Mouse (Mus musculus) lung, adult 18-20 months (tissue): ENCODE measurements at regions not wholly inside any gene's neighbourhood (a gene's known extent, or its start where the extent isn't known, plus 50 kb on each side); places are given as distances from the start of the nearest gene placed in this dataset.
"Not testable (repeated sequence)": the region's sequence is repeated elsewhere in the genome, so short reads cannot be mapped to it uniquely, and the experiment has no call there.

Experiments used
- DNase-seq, 2 experiments: peaks; one replicate each; pipeline ENCODE4 v3.0.0; 2022; ENCODE audit warnings: mixed read lengths in 2 of 2

DNA sequence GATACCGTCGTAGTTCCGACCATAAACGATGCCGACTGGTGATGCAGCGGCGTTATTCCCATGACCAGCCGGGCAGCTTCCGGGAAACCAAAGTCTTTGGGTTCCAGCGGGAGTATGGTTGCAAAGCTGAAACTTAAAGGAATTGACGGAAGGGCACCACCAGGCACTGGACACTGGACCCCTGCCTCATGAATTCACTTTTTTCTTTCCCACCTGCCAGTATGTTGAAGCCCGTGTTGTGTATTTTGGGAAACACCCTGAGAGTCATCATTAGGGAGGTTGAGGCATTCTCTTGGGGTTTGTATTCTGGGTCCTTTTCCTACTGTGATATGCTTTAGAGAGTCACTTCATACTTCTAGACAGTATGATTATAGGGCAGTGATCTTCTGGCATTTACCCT, 197.9 kb downstream of the Samd9l start:
- not testable (repeated sequence) for DNase-seq

DNA sequence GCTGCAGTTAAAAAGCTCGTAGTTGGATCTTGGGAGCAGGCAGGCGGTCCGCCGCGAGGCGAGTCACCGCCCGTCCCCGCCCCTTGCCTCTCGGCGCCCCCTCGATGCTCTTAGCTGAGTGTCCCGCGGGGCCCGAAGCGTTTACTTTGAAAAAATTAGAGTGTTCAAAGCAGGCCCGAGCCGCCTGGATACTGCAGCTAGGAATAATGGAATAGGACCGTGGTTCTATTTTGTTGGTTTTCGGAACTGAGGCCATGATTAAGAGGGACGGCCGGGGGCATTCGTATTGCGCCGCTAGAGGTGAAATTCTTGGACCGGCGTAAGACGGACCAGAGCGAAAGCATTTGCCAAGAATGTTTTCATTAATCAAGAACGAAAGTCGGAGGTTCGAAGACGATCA, 198.3 kb downstream of the Samd9l start:
- peak in 1 of 2 experiments; percentile 17 for DNase-seq

DNA sequence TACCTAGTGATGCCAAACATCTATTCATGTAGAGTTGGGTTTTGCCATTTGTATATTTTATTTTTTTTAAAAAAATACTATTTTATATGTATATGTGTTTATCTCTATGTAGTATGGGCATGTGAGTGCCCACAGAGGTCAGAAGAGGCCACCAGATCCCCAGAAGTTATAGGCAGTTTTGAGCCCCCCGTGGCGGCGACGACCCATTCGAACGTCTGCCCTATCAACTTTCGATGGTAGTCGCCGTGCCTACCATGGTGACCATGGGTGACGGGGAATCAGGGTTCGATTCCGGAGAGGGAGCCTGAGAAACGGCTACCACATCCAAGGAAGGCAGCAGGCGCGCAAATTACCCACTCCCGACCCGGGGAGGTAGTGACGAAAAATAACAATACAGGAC, 198.8 kb downstream of the Samd9l start:
- DNase-seq = peak; percentile 21 to 29

DNA sequence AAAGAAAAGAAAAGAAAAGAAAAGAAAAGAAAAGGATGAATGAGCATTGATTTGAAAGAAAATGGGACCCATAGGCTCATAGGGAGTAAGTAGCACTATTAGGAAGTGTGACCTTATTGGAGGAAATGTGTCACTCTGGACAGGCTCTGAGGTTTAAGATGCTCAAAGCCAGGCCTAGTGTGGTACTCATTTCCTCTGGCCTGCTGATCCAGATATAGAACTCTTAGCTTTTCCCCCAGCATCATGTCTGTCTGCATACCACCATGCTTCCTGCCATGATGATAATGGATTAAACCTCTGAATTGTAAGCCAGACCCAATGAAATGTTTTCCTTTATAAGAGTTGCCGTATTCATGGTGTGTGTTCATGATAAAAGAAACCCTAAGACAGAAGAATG, 206.9 kb downstream of the Samd9l start:
- DNase-seq = not testable (repeated sequence)

DNA sequence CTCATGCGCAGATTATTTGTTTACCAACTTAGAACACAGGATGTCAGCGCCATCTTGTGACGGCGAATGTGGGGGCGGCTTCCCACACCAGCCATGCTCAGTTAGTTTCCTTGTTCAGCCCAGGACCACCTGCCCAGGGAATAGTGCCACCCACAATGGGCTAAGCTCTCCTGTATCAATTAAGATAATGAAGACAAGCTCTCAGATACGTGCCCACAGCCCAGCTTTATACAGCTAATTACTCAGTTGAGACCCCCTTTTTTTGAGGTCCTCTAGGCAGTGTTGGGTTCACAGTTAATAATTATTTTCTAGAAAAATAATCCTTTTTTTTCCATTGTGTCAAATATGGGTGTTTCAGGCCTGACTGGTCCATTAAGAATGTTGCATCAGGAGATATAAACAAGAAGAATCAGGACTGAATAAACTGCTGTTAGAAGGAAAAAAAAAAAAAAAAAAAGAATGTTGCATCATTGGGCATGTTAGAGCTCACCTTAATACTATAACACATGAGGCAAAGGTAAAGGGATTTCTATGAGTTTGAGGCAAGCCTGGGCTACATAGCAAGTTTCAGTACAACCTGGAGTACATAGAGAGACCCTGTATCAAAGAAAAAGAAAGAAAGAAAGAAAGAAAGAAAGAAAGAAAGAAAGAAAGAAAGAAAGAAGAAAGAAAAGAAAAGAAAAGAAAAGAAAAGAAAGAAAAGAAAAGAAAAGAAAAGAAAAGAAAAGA, 207.5 kb downstream of the Samd9l start:
- DNase-seq = not testable (repeated sequence)

DNA sequence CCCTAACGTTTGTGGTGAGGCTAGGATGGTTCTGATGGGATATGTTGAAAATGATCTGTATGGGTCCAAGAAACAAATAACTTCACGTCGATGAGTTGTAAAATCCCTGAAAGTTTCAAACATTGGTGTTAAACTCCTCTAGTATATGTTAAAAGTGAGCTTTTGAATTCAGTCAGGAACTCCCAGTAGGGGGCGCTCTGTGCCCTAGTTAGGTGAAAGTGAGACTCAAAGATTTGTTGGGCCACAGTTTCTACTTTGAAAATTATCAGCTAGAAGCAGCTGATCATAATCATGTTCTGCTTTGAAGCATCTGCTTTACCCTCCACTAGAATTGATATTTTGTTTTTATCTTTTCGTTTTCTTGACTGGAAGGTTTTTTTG, 215.6 kb downstream of the Samd9l start:
- peak; percentile 46 to 64 for DNase-seq

DNA sequence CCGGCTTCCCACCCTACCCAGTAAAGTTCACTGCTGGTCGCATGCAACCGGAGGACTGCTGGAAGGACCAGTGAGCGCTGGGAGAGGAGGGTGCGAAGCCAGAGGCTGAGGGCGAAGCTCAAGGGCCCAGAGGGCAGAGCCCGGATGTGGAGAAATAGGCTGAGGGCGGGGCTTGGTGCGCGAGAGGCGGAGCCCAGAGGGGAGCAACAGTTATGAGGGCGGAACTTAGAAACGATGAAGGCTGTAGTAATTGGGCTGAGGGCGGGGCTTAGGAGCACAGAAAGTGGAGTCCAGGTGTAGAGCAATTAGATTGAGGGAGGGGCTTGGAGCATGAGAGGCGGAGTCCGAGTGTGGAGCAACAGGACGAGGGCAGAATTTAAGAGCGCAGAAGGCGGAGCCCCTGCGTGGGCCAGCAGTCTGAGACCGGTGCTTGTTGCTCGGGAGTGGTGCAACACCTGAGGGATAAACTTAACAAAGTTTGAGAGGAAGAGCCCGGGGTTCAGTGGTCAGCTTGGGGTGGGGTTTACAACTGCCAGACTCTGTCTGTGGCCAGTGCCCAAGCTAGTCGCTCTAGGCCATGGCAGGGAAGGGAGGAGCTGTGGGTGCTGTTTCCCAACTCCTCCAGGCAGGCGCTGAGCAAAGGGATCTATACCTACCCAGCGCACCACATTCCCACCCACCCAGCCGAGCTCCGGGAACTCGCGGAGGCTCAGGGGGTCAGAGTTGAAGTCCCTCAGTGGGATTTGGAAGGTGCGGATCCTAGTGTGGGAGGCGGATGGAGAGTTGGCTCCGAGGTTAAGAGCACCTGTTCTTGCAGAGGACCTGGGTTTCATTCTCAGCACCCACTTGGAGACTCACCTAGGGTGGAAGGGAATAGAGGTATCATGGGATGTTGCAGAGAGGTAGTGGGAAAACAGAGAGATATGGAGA, 216.2 kb downstream of the Samd9l start:
- peak; percentile 85 to 89 for DNase-seq

DNA sequence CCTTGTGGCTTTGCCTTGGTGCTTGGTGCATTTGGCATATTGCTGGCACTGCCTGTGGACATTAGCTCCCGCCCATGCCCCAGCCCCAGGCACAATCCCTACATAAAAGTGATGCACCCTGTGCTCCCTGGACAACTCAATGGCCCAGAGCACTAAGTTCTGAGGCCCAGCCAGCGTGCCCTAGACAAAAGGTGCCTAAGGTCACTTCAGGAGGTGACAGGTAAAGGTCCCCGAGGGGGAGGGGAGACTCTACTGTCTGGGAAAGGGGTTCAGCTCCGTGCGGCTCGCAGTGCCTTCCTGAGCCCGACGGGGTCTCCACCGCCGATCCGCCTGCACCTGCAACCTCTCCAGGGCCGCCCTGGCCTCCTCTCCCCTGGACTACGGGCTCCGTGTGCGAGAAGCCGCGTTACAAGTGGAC, 216.9 kb downstream of the Samd9l start:
- DNase-seq = peak in 1 of 2 experiments; percentile 4

DNA sequence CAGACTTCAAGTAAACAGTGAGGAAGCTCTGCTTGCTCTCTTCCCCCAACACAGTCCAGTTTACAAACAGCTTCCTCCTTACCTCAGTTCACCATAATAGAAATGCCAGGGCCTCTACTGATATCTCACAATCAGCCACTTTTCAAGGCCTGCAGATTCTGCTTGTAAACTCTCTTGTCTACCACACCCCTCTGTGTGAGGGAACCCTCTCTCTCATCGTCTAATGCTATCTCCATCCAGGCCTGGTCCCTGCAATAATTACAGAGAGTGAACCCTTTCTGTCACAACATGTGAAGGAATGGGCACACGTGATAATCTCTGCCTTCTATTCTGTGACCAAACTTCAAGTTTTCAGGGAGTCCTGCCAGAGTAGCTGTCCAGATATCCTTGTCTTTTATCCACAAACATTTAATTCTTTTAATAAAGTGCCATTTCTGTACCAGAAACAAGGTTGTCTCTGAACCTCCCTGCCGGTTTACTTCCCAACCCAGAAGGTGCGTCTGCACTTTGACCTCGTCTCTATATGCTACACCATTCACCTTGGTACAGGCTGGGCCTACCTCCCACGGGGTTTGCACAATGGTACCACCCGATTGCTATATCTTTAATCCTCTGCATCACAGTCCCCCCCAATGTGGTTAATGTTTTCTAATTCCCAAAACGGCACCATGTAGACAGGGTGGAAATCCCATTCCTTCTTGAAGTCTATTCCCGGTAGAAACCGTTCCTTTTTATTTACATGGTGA, 219.6 kb downstream of the Samd9l start:
- DNase-seq = not testable (repeated sequence)

DNA sequence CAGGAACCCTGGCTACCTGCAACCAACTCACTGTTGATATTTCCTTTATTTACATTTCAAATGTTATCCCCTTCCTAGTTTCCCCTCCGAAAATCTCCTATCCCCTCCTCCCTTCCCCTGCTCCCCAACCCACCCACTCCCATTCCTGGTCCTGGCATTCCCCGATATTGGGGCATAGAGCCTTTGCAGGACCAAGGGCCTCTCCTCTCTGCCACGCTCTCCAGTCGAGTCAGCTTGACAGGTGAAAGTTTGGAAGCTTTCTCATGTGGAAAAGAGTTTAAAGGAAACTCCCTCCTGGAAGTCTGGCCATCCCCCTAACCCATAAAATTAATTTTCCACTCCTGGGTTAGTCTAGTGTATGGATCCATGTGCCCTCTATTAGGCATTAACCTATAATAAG, 229.9 kb downstream of the Samd9l start:
- not testable (repeated sequence) for DNase-seq

DNA sequence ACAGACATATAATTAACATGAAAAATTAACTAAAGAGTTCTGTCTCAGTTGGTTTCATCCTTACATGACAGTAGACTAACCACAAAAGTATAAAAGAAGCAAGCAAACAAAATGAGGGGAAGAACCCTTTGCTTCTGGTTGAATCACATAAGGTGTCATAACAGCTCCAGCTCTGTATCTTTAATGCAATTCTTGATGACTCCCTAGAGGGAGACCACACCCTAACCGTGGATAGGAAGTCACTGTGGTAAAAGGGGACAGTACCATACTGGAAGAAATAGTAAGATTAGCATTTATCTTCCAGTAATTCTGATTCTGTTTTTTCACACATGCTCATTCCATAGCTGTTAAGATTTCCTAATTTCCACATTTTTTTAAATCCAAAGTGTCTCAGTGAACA, 233.2 kb downstream of the Samd9l start:
- DNase-seq = not testable (repeated sequence)

DNA sequence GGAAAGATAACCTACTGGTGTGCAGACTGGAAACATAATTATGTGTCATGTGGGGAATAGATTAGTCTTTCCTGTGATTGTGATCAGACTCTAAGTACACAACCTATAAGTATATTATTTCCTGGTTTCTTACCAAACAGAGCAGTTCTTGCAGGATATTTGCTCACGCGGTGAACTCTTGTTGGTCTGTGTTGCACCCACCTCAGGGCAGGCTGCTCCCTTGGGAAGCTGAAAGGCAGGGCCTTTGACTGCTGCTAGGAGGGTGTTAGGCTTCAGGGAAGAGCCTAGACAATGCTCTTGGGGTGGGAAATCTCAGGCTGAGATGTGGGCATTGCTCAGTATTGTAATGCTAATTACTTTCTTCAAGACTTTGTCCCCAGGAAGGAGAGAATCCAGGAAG, 247.5 kb downstream of the Samd9l start:
- not testable (repeated sequence) for DNase-seq

DNA sequence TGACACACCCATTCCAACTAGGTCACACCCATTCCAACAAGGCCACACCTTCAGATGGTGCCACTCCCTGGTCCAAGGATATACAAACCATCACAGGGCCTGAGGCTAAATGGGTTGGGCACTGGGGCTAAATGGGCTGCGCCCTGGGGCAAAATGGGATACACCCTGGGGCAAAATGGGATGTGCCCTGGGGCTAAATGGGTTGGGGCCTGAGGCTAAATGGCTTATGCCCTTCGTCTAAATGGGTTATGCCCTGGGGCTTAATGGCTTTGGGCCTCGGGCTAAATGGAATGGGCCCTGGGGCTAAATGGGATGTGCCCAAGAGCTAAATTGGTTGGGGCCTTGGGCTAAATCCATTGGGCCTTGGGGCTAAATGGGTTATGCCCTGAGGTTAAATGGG, 261.5 kb downstream of the Samd9l start:
- not testable (repeated sequence) for DNase-seq

DNA sequence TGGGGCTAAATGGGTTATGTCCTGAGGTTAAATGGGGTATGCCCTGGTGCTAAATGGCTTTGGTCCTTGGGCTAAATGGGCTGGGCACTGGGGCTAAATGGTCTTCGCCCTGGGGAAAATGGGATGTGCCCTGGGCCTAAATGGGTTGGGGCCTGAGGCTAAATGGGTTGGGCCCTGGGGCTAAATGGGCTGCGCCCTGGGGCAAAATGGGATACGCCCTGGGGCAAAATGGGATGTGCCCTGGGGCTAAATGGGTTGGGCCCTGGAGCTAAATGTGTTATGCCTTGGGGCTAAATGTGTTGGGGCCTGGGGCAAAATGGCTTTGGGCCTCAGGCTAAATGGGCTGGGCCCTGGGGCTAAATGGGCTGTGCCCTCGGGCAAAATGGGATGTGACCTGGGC, 265.6 kb downstream of the Samd9l start:
- DNase-seq = not testable (repeated sequence)

DNA sequence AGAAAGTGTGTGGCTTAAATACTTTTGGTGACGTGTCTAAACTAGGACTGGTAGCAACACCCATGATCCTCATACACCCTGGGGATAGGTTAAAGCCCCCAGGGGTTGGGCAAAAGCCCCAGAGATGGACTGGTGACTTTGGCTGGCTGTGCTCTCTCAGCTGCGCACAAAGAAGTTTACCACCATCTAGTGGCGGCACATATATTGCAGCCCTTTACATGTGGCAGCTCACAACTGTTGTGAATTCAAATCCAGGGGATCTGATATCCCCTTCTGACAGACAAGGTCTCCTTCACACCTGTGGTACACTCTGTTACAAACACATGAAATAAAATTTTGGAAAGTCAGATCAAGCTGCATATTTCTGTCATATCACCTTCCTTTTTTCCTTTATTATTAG, 283.1 kb downstream of the Samd9l start:
- not testable (repeated sequence) for DNase-seq
